ENCODE assay signal across 8 mouse cellular contexts in the genomic region with DNA sequence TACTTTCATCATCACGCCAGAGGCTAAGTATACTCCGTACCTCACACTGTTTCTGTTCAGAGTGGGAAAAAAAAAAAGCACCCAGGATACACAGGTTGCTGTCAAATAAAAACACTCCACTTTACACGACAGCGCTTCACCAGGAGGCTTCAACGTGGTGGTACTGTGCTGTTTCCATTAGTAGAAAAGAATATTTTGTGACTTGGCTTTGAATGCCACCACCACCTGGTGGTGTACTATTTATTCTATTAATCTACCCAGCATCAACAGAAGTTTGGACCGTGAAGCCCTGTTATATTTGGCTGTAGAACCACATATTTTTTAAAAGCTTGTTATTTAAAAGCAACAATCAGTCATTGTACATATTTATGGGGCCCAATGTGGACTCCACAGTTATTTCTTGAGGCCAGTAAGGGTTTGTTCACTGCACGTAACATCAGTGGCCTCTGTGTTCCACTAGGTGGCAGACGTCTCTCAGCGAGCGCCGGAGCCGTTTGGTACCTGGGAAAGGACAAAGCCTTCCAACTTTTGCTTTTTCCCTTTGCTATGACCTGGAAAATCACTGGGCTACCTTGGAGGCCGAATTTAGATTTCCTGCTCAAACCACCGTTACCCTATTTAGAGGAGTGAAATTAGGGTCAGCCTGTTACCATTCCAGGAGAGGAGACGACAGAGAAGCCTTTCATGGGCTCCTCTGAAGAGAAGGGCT. TPM values are rescaled to one million over a fixed set of nuclear protein-coding genes. Genes with fewer than 3 reads are reported as not detected.
DNase-seq lines count a peak whose midpoint lies in the region; ATAC-seq lines count a peak whose summit lies in the region.

No protein-coding gene starts in this region.

- no peak overlapping the region for H3K27ac ChIP-seq in intestine, embryonic 16.5 days (ENCODE audit: low read length)
- H3K27ac ChIP-seq in midbrain, embryonic 10.5 days (replicated peaks), result no peak overlapping the region

- no peaks in the 10 kb centered on the region for H3K9me3 ChIP-seq in intestine, embryonic 16.5 days (ENCODE audit: control insufficient read depth, low read length)
- no peaks in the 10 kb centered on the region for H3K9me3 ChIP-seq in midbrain, embryonic 10.5 days (replicated peaks)

- WGBS in intestine, embryonic 16.5 days, result 26% methylated on average over 15 of the region's 15 CpGs
- 34% methylated on average over 15 of the region's 15 CpGs for WGBS in midbrain, embryonic 10.5 days

- no peaks in the 10 kb centered on the region for H3K4me1 ChIP-seq in intestine, embryonic 16.5 days (ENCODE audit: control insufficient read depth, insufficient read depth, low read length)
- peaks cover 6% of the 10 kb centered on the region for H3K4me1 ChIP-seq in midbrain, embryonic 10.5 days

- H3K36me3 ChIP-seq in intestine, embryonic 16.5 days (ENCODE audit: control insufficient read depth, insufficient read depth, low read length), result 0 out of 2 replicates have a peak, but pooled peaks cover 3% of the 10 kb centered on the region
- H3K36me3 ChIP-seq in midbrain, embryonic 10.5 days, result peaks cover 7% of the 10 kb centered on the region

- peak; percentile 78 for ATAC-seq in intestine, embryonic 16.5 days

- no peak overlapping the region for H3K9ac ChIP-seq in intestine, embryonic 16.5 days (ENCODE audit: low read depth, low read length)

- peak; percentile 67 for DNase-seq in heart, adult 8-10 months (ENCODE audit: low spot score)
- no peak for DNase-seq in heart, postnatal 25 days (ENCODE audit: low spot score)
- peak; percentile 65 to 80 for DNase-seq in cerebellum, postnatal 25 days
- peak; percentile 49 to 62 for DNase-seq in frontal cortex, postnatal 25 days (ENCODE audit: low spot score in 2 of 2)
- peak; percentile 64 to 66 for DNase-seq in left cerebral cortex, postnatal 10 days (ENCODE audit: extremely low spot score in 1 of 2, low spot score in 2 of 2)
- peak; percentile 51 for DNase-seq in midbrain, embryonic 10.5 days (ENCODE audit: low spot score)
- DNase-seq in right cerebral cortex, postnatal 25 days, result peak; percentile 71

- H3K4me3 ChIP-seq in intestine, embryonic 16.5 days (ENCODE audit: low read length), result no peak overlapping the region
- no peak overlapping the region for H3K4me3 ChIP-seq in midbrain, embryonic 10.5 days

- no peaks in the 10 kb centered on the region for H3K27me3 ChIP-seq in intestine, embryonic 16.5 days (replicated peaks; ENCODE audit: control insufficient read depth, insufficient read depth, low read length)
- no peaks in the 10 kb centered on the region for H3K27me3 ChIP-seq in midbrain, embryonic 10.5 days (ENCODE audit: low read depth, poor library complexity, severe bottlenecking)

- intact Hi-C loops in heart, postnatal 25 days (cut with DNase I), result loop anchor here (1.0 kb wide), 1 partner anchor 320 kb away; no protein-coding TSS in a partner anchor
- intact Hi-C loops in left cerebral cortex, postnatal 10 days (cut with DNase I), result loop anchor here (5.0 kb wide), 1 partner anchor 171 kb away; a partner anchor contains a TSS

- H3K4me2 ChIP-seq in intestine, embryonic 16.5 days (ENCODE audit: low read depth, low read length), result no peak overlapping the region

RNA-seq across cellular contexts. Expression of a gene that starts 48.3 kb away (rescaled TPM):
- 1 to 10 TPM; 3.9 to 5.5 (median 4.6) TPM for total RNA-seq in heart, adult 8-10 months (2022)
- total RNA-seq in heart, postnatal 25 days (2021), result 1 to 10 TPM; 6.1 to 6.7 TPM
- 33.0 and 34.0 TPM in 2 replicates for polyA plus RNA-seq in intestine, embryonic 16.5 days (2015; fragmentation: Nextera tagmentation; extraction: Ambion mirVana)
- total RNA-seq in left cerebral cortex, postnatal 10 days (2021), result 1 to 10 TPM; 2.7 to 3.4 TPM
- polyA plus RNA-seq in midbrain, embryonic 10.5 days (2016; fragmentation: Nextera tagmentation; extraction: Ambion mirVana), result 30.0 and 32.3 TPM in 2 replicates
